Mouse (Mus musculus): Measurements from ENCODE around the gene Scarf1.
A peak's percentile ranks its signal among the peaks of the same experiment; 100 is the strongest.

The Scarf1 gene

DNA sequence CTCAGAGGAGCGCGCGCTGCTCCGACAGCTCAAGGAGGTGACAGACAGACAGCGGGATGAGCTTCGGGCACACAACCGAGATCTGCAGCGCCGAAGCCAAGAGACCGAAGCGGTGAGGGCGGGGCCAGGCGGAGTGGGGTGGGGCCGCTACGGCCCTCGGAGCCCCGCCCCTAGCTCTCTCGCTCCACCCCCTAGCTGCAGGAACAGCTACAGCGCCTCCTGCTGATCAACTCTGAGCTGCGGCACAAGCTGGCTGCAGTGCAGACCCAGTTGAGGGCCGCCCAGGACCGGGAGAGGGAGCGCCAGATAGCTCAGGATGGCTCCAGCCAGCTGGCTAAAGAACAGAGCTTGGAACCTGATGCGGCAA, 2.7 kb upstream of the Scarf1 start:
- peak; percentile 80 for ATAC-seq (ENCODE audit: insufficient number of reproducible peaks, low FRiP score, low TSS enrichment)

- ATAC-seq (ENCODE audit: insufficient number of reproducible peaks, low FRiP score, low TSS enrichment): no peak
Measured at GRCm38 (mm10) chr11:75511213-75511612, 2.1 kb upstream of the Scarf1 start.

DNA sequence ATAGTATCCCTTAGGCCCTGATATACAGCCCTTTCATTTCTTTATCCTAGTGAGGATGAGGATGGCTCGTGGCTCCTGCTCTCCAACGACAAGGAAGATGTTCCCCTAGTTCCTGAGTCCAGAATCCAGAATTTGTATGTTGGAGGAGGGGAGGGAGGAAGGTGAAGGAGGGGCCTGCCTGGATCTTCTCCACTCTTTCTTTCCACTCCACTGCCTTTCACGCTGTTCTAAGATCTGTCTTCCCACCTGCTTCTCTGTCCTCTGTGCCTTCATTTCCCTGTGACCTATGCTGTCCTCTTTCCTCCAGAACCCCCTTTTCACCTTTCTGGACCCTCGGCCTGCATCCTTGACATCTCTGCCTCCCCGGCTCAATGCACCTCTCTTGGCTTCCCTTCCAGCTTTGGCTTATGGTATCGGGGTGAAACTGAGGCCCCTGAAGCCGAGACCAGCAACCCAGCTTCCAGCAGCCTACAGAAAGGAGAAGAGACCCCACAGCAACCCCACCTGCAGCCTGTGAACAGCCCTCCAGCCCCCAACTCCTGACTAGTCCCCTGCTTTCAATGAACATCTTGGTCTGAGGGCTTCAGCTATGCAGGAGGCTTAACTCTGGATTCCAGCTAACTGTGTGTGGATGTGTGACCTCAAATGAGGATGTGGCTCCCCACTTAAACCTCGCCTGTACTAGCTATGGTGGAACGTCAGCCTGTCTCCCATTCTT, 880 bp upstream of the Scarf1 start:
- ATAC-seq (ENCODE audit: insufficient number of reproducible peaks, low FRiP score, low TSS enrichment): no peak

DNA sequence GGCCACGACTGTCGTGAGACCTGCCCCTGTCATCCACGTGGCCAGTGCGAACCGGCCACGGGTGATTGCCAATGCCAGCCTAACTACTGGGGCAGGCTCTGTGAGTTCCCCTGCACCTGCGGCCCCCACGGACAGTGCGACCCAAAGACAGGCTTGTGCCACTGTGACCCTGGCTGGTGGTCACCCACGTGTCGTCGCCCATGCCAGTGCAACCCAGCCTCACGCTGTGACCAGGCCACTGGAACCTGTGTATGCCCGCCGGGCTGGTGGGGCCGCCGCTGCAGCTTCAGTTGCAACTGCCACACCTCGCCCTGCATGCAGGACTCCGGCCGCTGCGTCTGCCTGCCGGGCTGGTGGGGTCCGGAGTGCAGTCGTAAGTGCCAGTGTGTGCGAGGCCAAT, 1.8 kb downstream of the Scarf1 start:
- no peak for ATAC-seq (ENCODE audit: insufficient number of reproducible peaks, low FRiP score, low TSS enrichment)

GRCm38 (mm10) chr11:75519834-75520633, 6.7 kb downstream of the Scarf1 start:
- no peak for ATAC-seq (ENCODE audit: insufficient number of reproducible peaks, low FRiP score, low TSS enrichment)

GRCm38 (mm10) chr11:75521609-75522008, 8.3 kb downstream of the Scarf1 start:
- no peak for ATAC-seq (ENCODE audit: insufficient number of reproducible peaks, low FRiP score, low TSS enrichment)

DNA sequence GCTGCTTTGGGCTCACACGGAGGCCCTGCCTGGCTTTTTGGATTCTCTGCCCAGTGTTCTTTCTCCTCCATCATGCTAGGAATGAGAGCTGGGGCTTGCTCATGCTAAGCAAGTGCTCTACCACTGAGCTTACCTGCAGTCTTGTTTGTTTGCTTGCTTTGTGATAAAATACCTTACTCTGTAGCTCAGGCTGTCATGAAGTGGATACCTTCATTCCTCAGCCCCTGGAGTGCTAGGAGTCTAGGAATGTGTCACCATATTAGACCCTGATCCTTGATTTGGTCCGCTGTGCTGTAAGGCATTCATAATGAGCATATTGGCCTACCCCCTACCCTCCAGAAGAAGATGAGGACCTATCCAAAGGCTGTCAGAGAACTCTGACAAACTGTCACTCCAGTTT, 9.5 kb downstream of the Scarf1 start:
- ATAC-seq (ENCODE audit: insufficient number of reproducible peaks, low FRiP score, low TSS enrichment): no peak

DNA sequence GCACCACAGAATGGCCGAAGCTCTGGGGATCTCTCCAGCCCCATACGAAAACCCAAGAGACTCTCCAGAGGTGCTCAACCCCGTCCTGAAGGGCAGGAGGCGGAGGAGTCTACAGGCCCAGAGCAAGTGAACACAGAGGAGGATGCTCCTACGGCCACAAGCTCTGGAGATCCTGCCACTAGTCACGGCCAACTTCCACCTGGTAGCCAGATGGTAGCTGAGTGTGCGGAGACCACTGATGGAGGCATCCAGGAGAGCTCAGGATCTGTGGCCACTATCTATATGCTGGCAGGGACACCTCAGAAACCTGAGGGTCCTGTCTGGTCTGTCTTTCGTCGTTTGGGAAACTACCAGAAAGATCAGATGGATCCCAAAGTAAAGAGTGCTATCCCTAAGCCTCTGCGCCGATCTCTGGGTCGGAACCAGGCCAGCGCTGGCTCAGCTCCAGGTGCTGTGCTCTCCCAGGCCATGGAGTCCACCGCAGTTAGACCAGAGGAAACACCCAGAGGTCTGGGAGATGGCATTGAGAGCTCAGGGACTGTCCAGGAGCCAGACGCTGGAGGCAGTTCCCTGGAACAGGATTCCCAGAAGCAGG, 12.3 kb downstream of the Scarf1 start:
- ATAC-seq (ENCODE audit: insufficient number of reproducible peaks, low FRiP score, low TSS enrichment): no peak

DNA sequence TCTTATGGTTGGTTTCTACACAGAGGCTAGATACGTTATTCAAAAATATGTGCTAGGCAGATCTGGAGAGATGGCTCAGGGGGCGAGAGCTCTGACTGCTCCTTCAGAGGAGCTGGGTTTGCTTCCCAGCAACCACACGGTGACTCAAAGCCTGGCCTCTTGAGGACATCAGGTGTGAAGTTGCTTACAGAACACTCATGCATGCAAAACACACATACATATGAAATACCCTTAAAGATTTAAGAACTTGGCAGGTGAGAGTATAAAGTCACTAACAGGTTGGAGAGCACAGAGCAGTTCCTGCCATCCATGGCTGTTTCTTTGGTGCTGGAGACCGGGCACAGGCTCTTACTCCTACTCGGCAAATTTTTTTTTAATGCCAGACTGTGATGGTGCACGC, 13.6 kb downstream of the Scarf1 start:
- ATAC-seq (ENCODE audit: insufficient number of reproducible peaks, low FRiP score, low TSS enrichment): no peak

DNA sequence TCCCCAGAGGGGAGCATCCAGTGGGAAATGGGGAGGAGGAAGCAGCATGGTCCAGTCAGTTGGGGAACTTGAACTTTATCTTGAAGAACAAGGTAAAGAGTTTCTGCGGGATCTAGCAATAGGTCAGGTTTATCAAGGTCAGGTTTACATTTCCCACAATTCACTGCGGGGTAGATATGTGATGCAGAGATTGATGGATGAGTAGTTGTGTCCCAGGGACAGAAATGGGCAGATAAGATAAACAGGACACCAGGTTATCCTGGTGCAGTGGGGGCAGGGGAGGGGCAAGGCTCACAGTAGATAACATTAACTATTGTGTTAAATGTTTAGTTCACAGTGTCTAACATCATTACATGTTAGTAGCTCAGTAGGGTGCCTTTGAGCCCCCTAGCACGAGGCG, 16.4 kb downstream of the Scarf1 start:
- no peak for ATAC-seq (ENCODE audit: insufficient number of reproducible peaks, low FRiP score, low TSS enrichment)

DNA sequence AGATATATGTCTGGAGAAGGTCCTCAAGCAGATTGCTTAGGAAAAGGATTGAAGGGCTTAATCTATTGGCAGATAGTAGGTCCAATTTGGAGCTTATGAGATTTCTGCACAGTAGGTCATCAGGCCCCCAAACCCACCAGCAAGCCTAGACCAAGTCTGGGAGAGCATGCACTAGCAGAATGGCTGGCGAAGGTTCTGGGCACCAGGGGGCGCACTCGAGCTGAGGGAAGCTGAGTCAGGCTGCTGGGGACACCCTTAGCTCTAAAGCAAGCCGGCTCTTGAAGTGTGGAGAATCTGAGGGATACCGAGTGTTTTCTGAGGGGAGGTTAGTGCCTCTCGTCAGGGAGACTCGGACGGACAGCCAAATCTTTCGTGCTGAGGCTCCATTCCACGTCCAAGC, 17.0 kb downstream of the Scarf1 start:
- ATAC-seq (ENCODE audit: insufficient number of reproducible peaks, low FRiP score, low TSS enrichment): peak; percentile 53; the same call in 1 of the 2 replicates

DNA sequence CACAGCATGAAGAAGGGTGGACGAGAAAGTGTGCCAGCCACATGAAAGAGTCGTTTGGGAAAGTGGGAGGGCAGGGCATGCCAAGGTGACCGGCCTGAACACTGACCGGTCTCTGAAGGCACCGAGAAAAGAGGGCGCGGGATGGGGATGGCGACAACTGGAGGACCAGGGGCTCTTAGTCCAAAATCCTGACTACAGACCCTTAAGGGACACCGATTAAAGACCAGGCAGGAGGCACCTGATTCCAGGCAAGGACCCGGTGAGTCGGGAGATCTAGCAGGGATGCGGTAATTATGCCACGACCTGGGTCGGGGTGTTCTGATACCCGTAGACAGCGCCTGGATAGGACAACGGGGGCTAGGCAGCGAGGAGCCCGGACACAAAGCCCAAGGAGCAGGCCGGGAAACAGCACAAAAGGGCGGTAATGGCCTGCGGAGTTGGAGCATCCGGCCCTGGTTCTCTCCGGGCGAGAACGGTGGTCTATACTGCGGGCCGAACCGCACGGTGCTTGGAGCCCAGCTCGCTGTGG, 17.6 kb downstream of the Scarf1 start:
- ATAC-seq (ENCODE audit: insufficient number of reproducible peaks, low FRiP score, low TSS enrichment): no peak

DNA sequence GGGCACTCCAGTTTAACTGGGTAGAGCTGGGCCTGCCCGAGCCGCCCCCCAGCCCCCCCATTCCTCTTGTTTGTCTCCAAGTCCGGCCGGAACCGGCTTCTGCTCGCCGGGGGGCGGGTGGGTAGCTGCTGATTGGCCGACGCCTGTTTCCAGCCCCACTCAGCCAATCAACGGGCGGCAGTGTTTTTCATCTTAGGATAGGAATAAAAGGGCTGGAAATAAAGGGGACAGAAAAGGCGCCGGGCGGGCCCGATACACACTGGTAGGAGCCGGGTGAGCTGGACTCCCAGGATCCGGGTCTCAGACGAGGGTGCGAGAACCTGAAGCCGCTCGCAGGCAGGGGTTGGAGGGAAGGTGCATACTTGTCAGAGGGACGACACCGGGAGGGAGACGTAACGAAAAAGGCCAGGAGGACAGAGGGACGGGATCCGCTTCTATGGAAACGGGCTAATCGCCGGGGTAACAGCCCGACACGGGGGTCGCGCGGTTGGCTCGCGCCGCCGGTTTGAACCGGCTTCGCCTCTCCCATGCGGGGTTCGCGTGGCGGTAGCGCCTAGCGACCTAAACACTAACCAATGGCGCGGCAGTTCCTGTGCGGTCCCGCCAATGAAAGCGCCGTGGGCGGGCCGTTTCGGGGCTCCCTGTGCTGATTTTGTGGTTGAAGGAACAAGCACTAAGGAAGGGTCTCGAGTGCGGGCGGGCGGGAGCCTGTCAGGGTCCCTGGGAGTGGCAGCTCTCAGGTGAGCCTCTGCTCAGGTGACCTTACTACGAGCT, 18.3 kb downstream of the Scarf1 start, which contains the start of gene Slc43a2:
Slc43a2 (plus strand) TSS at position 226 of the 774 bp plus-strand sequence.
- peak; percentile 73 for ATAC-seq (ENCODE audit: insufficient number of reproducible peaks, low FRiP score, low TSS enrichment)

DNA sequence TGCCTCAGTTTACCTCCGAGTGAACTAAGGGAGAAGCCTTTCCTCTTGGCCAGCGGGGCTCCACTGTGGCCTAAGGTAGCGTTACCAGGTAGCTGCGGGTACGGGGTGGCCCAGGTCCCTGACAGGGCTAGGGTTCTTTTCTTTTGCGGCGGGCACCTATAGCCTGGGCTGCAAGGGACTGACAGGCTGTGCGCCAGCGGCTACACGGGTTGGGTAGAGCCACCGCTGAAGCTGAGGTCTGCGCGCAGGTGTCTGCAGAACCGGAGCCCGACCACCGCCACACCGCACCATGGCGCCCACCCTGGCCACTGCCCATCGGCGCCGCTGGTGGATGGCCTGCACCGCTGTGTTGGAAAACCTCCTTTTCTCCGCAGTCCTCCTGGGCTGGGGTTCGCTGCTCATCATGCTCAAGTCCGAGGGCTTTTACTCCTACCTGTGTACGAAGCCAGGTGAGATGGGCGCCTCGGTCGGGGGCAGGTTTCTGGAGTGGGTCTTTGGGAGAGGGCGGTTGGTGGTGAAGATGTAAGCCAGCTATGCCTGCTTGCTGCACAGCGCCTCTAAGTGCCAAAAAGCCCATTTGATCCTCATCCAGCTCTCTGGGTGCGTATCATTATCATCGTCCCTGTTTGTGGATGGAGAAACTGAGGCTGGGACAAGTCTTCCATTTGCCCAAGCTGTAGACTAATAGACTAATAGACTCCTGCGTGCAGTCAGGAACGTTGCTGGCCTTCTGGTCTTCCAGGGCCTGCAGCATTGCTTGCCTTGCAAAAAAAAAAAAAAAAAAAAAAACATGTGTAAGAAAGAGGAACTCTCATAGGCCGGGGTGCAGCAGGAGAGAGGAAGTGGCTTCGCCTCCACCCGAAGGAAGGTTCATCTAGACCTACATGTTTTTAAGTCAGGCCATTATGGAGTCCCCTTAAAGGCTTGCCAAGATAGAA, 19.3 kb downstream of the Scarf1 start:
- ATAC-seq (ENCODE audit: insufficient number of reproducible peaks, low FRiP score, low TSS enrichment): no peak

DNA sequence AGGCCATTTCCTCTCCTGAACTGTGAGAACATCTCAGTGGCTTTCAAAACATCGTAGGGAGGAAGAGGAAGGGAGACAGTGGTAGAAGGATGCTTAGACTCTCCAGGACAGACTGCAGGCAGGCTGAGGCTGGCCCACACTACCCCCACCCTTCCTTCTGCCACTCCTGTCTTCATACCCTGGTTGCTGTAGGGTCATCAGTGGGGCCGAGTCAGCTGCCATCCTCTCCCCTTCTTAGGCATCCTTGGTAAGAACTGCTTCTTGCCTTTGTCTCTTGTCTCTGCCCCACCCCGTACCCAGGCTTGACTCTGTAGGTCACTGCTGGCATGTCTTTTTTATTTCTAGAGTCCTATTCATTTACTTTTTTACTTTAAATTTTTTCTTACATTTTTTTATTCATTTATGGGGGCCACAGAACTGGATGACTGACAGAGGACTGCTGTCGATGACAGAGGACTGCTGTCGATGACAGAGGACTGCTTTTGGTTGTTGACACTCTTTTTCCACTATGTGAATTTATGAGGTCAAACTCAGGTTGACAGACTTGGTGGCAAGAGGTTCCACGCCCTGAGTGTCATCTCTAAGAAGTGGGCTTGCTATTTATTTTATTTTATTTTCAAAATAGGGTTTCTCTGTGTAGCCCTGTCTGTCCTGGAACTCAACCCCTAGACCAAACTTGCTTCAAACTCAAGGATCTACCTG, 20.1 kb downstream of the Scarf1 start:
- no peak for ATAC-seq (ENCODE audit: insufficient number of reproducible peaks, low FRiP score, low TSS enrichment)

- ATAC-seq (ENCODE audit: insufficient number of reproducible peaks, low FRiP score, low TSS enrichment): no peak
Measured at GRCm38 (mm10) chr11:75534286-75535033, 21.1 kb downstream of the Scarf1 start.

DNA sequence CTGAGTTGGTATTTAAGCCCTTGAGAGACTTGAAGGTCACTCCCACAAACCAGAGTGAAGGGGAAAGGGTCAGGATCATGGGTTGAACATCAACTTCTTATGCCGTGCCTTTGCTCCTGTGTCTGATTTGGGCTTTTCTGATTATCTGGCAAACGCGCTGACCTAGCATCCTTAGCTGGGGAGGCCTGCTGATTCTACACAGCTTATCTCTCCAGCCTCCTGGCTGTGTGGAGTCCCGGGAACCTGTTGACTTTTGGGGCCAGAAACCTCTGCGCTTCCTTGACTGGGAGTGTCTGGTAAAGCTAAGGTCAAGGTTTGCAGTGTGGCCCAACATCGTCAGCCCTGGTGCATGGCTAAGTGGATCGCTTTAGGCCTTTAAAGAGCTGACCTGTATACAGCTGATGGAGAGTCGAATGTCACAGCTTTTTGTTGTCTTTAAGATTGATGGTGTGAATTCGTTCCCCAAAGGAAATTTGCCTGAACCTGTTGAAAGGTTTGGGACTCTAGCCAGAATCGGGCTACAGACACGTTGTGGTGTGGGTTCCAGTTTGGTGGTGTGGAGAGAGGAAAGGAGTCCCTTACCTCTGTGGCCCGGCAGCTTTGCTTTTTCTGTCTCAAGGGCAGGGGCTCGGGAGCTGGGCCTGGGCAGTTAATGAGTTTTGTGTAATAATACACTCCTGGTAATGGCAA, 21.9 kb downstream of the Scarf1 start:
- ATAC-seq (ENCODE audit: insufficient number of reproducible peaks, low FRiP score, low TSS enrichment): no peak
